Mouse (Mus musculus) ES-E14 (cell line): ENCODE measurements around the gene Ptgdr2. TPM values are rescaled to one million over a fixed set of nuclear protein-coding genes. Genes with fewer than 3 reads are reported as not detected.

Experiments used
- DNase-seq: peaks from one replicate; pipeline ENCODE4 v3.0.0-alpha.2; 2013; ENCODE audit warnings: low read depth, low spot score
- H3K27ac ChIP-seq: 2 replicates; pipeline ENCODE4 v1.5.1; 2012; ENCODE audit warnings: low read depth, mild to moderate bottlenecking, low read length, moderate library complexity, mixed read lengths; ENCODE audit not compliant: poor library complexity, insufficient read depth, severe bottlenecking
- H3K36me3 ChIP-seq: 2 replicates; pipeline ENCODE4 v1.6.1; 2012; ENCODE audit warnings: mild to moderate bottlenecking, low read length, moderate library complexity, mixed read lengths; ENCODE audit not compliant: control insufficient read depth, poor library complexity, insufficient read depth, severe bottlenecking
- H3K4me1 ChIP-seq, 2 experiments: fragments of 150-350 bp in 1 of 2; sonication (generic) in 1 of 2; 2 replicates each; pipeline ENCODE4 v1.6.1; 2012; ENCODE audit warnings: low read length in 2 of 2, mild to moderate bottlenecking in 1 of 2, mixed read lengths in 1 of 2; ENCODE audit not compliant: control insufficient read depth in 2 of 2, insufficient read depth in 2 of 2, poor library complexity in 1 of 2
- H3K4me3 ChIP-seq, 2 experiments: fragments of 150-350 bp in 1 of 2; sonication (generic) in 1 of 2; 2 replicates each; pipeline ENCODE4 v1.5.1; 2012; ENCODE audit warnings: low read length in 2 of 2, low read depth in 1 of 2, mild to moderate bottlenecking in 1 of 2, mixed read lengths in 1 of 2; ENCODE audit not compliant: insufficient read depth in 1 of 2, poor library complexity in 1 of 2, severe bottlenecking in 1 of 2
- H3K9ac ChIP-seq: 2 replicates; pipeline ENCODE4 v1.6.1; 2012; ENCODE audit warnings: low read depth, mild to moderate bottlenecking, low read length, mixed read lengths; ENCODE audit not compliant: poor library complexity, insufficient read depth, severe bottlenecking
- H3K9me3 ChIP-seq: fragments of 150-350 bp; sonication (generic); 2 replicates; pipeline ENCODE4 v1.6.1; 2012; ENCODE audit warnings: low read depth, mild to moderate bottlenecking, low read length; ENCODE audit not compliant: control insufficient read depth, insufficient read depth
- CHD2 ChIP-seq: IDR thresholded peaks from 2 replicates; pipeline ENCODE4 v1.6.1; 2014; ENCODE audit warnings: mild to moderate bottlenecking, low read depth, low read length, inconsistent platforms
- HCFC1 ChIP-seq: IDR thresholded peaks from 2 replicates; pipeline ENCODE4 v1.6.1; 2012; ENCODE audit warnings: low read length, inconsistent platforms, borderline replicate concordance; ENCODE audit not compliant: insufficient read depth
- MAFK ChIP-seq: IDR thresholded peaks from 2 replicates; pipeline ENCODE4 v1.6.1; 2014; ENCODE audit warnings: mild to moderate bottlenecking, low read depth, low read length, inconsistent platforms; ENCODE audit not compliant: insufficient read depth
- ZC3H11A ChIP-seq: IDR thresholded peaks from 2 replicates; pipeline ENCODE4 v1.6.1; 2012; ENCODE audit warnings: low read depth, mild to moderate bottlenecking, inconsistent platforms, low read length, borderline replicate concordance
- ZNF384 ChIP-seq: IDR thresholded peaks from 2 replicates; pipeline ENCODE4 v1.6.1; 2012; ENCODE audit warnings: low read depth, low read length, inconsistent platforms
- in situ Hi-C, 2 experiments: fragments of 600-800 bp; cut with MboI; formaldehyde crosslinking; loops; one replicate each; pipeline ENCODE4 v1.15.1; 2025; ENCODE audit warnings: low sequenced_read_pairs in 2 of 2, inconsistent platforms in 1 of 2; ENCODE audit not compliant: unreplicated experiment in 2 of 2
- total RNA-seq: library from RNA; depleted of rRNA; stranded (reverse); fragments of 300-350 nt; gene quantifications from 2 replicates; pipeline ENCODE4 v1.2.3, GENCODE M21; 2012

The Ptgdr2 gene
- total RNA-seq, 1 experiment, result 0.67 TPM

- in situ Hi-C loops, result no loop called here
- Histone ChIP-seq H3K4me3 (peak overlapping the region in 1 of 2 experiments; percentile 14; a peak in 1 of 4 replicates), H3K9me3 (no peaks in the 10 kb centered on the region), H3K36me3 (no peaks in the 10 kb centered on the region), H3K9ac (no peak overlapping the region; the same call in 1 of the 2 replicates), H3K27ac (no peak overlapping the region), H3K4me1 (peaks cover 4 to 20% of the 10 kb centered on the region in 2 experiments)
- TF ChIP-seq ZNF384 (peak; percentile 97), HCFC1 (no peak), MAFK (no peak), ZC3H11A (peak; percentile 77; the same call in 1 of the 2 replicates), CHD2 (no peak)
- peak; percentile 88 for DNase-seq
These were observed 42.5 kb downstream of the Ptgdr2 start for GRCm38 (mm10) chr19:10979184-10980168.

GRCm38 (mm10) chr19:10980210-10980609, 43.2 kb downstream of the Ptgdr2 start:
- peaks cover 4 to 21% of the 10 kb centered on the region in 2 experiments for H3K4me1 ChIP-seq
- no peak overlapping the region for H3K4me3 ChIP-seq
- in situ Hi-C loops, result no loop called here
- TF ChIP-seq ZNF384, result no peak
- TF ChIP-seq ZC3H11A, result no peak
- TF ChIP-seq CHD2, result no peak
- TF ChIP-seq MAFK, result no peak
- TF ChIP-seq HCFC1, result no peak
- H3K9me3 ChIP-seq, result no peaks in the 10 kb centered on the region
- H3K9ac ChIP-seq, result no peak overlapping the region
- H3K36me3 ChIP-seq, result no peaks in the 10 kb centered on the region
- H3K27ac ChIP-seq, result no peak overlapping the region
- no peak for DNase-seq

GRCm38 (mm10) chr19:10983146-10983545, 46.2 kb downstream of the Ptgdr2 start:
- Histone ChIP-seq H3K4me1 (peaks cover 4 to 18% of the 10 kb centered on the region in 2 experiments), H3K27ac (no peak overlapping the region), H3K9ac (no peak overlapping the region), H3K36me3 (no peaks in the 10 kb centered on the region), H3K4me3 (peak overlapping the region in 1 of 2 experiments; percentile 52; a peak in 2 of 4 replicates), H3K9me3 (no peaks in the 10 kb centered on the region)
- in situ Hi-C loops, result no loop called here
- TF ChIP-seq CHD2 (no peak), ZC3H11A (no peak), ZNF384 (no peak), MAFK (no peak), HCFC1 (no peak)
- peak; percentile 39 for DNase-seq

GRCm38 (mm10) chr19:10984551-10984950, 47.6 kb downstream of the Ptgdr2 start:
- Histone ChIP-seq H3K27ac (no peak overlapping the region), H3K4me1 (peaks cover 0 to 16% of the 10 kb centered on the region in 2 experiments; a peak in 3 of 4 replicates), H3K9ac (no peak overlapping the region), H3K36me3 (no peaks in the 10 kb centered on the region), H3K4me3 (no peak overlapping the region), H3K9me3 (no peaks in the 10 kb centered on the region)
- TF ChIP-seq CHD2 (no peak), HCFC1 (no peak), ZNF384 (no peak), MAFK (no peak), ZC3H11A (no peak)
- in situ Hi-C loops, result no loop called here
- DNase-seq, result no peak
